Mouse (Mus musculus): ENCODE results near the gene Jmjd7. TPM values are rescaled to one million over a fixed set of nuclear protein-coding genes. Genes with fewer than 3 reads are reported as not detected.
A peak's percentile ranks its signal among the peaks of the same experiment; 100 is the strongest.

The Jmjd7 gene
- polyA plus RNA-seq, 1 experiment, result 7.3 TPM

DNA sequence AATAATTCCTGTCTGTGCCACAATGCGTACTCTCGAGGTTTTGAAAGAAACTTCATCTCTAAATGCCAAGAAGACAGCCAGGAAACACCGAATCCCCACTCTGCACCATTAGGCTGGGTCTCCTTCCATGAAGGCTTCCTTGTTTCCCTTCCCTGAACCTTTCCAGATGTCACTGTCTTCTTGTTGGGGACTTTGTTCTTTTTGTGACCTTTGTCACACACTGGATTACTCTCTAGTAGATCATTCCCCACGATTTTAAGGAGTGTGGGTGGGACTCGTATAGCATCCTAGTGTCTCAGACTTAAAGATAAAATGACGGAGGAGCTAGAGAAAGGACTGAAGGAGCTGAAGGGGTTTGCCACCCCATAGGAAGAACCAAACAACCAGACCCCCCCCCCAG is 36.4 kb upstream of the Jmjd7 start:
- H3K27ac ChIP-seq (ENCODE audit: control insufficient read depth, insufficient read depth, low read depth, low read length), result no peak overlapping the region
- peaks cover 3% of the 10 kb centered on the region for H3K36me3 ChIP-seq (ENCODE audit: control insufficient read depth, insufficient read depth, low read length)
- H3K27me3 ChIP-seq (ENCODE audit: control insufficient read depth, insufficient read depth, low read length), result no peaks in the 10 kb centered on the region
- TF ChIP-seq POLR2A (IDR thresholded peaks at IDR 0.05; ENCODE audit: control insufficient read depth, low read depth, low read length) (no peak), CTCF (IDR thresholded peaks at IDR 0.05; ENCODE audit: control insufficient read depth, insufficient read depth, insufficient replicate concordance, low read depth, low read length) (no peak)
- H3K4me3 ChIP-seq (ENCODE audit: control insufficient read depth, low read depth, low read length), result no peak overlapping the region
- H3K4me1 ChIP-seq (ENCODE audit: control insufficient read depth, insufficient read depth, low read length), result no peaks in the 10 kb centered on the region; the same call in 1 of the 2 replicates

DNA sequence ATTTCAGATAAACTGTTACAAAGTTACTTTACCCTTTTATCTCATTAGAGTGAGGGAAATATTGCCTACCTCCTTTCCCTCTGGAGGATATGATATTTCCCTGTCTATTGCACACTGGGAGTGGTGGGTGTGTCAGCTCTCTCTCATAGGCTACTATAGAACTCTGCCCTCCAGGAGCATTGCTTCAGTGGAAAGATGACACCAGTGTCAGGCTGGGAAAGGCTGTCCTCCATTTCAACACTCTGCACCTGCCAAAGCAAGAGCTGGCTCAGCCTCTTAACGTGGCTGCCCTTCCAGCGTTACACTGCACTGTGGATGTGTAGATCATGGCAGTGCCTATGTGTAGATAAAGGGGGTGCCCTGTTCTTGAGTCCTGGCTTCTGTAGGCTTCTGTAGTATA is 34.9 kb upstream of the Jmjd7 start:
- Histone ChIP-seq H3K4me1 (ENCODE audit: control insufficient read depth, insufficient read depth, low read length) (peaks cover 2% of the 10 kb centered on the region; the same call in 1 of the 2 replicates), H3K27me3 (ENCODE audit: control insufficient read depth, insufficient read depth, low read length) (no peaks in the 10 kb centered on the region), H3K4me3 (ENCODE audit: control insufficient read depth, low read depth, low read length) (no peak overlapping the region), H3K36me3 (ENCODE audit: control insufficient read depth, insufficient read depth, low read length) (peaks cover 1% of the 10 kb centered on the region), H3K27ac (ENCODE audit: control insufficient read depth, insufficient read depth, low read depth, low read length) (no peak overlapping the region)
- TF ChIP-seq CTCF (IDR thresholded peaks at IDR 0.05; ENCODE audit: control insufficient read depth, insufficient read depth, insufficient replicate concordance, low read depth, low read length) (no peak), POLR2A (IDR thresholded peaks at IDR 0.05; ENCODE audit: control insufficient read depth, low read depth, low read length) (no peak)

DNA sequence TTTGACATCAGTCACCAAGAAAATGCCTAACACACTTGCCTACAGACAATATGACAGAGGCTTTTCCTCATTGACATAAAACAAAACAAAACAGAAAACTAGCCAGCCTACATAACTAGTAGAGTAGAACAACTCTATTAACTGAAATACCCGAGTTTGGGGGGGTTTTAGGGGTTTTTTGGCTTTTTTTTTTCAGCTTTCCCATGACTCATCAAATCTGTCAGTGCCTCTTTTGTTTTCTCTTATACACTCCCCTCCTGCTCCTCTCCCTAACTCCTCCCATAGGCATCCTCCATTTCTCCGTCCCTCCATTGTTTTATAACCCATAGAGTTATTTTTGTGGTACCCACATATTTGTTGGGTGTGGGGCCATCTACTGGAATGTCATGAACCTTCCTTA is 33.8 kb upstream of the Jmjd7 start:
- Histone ChIP-seq H3K27me3 (ENCODE audit: control insufficient read depth, insufficient read depth, low read length) (no peaks in the 10 kb centered on the region), H3K36me3 (ENCODE audit: control insufficient read depth, insufficient read depth, low read length) (peaks cover 1% of the 10 kb centered on the region), H3K27ac (ENCODE audit: control insufficient read depth, insufficient read depth, low read depth, low read length) (no peak overlapping the region), H3K4me3 (ENCODE audit: control insufficient read depth, low read depth, low read length) (no peak overlapping the region), H3K4me1 (ENCODE audit: control insufficient read depth, insufficient read depth, low read length) (peaks cover 2% of the 10 kb centered on the region; the same call in 1 of the 2 replicates)
- TF ChIP-seq CTCF (IDR thresholded peaks at IDR 0.05; ENCODE audit: control insufficient read depth, insufficient read depth, insufficient replicate concordance, low read depth, low read length) (no peak), POLR2A (IDR thresholded peaks at IDR 0.05; ENCODE audit: control insufficient read depth, low read depth, low read length) (no peak)

DNA sequence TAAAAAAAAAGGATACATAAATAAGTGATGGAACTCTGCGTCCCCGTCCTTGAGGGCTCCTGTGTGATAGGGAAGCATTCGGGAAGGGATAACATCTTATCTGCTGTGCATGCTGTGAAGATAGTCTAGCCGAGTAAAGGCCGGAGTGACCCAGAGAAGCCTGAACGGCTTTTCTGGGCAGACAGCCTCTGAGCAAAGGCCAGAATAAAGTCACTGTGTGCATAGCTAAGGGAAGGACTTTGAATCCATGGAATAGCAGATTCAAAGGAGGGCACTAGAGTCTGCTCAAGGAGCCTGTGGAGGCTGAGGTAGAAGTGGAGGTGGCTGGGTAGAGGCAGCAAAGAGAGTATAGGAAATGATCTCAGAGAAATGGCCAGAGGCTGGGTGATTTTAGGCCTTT is 32.4 kb upstream of the Jmjd7 start:
- H3K27me3 ChIP-seq (ENCODE audit: control insufficient read depth, insufficient read depth, low read length), result no peaks in the 10 kb centered on the region
- H3K4me3 ChIP-seq (ENCODE audit: control insufficient read depth, low read depth, low read length), result no peak overlapping the region
- H3K36me3 ChIP-seq (ENCODE audit: control insufficient read depth, insufficient read depth, low read length), result peaks cover 1% of the 10 kb centered on the region
- peaks cover 2% of the 10 kb centered on the region; the same call in 1 of the 2 replicates for H3K4me1 ChIP-seq (ENCODE audit: control insufficient read depth, insufficient read depth, low read length)
- TF ChIP-seq CTCF (IDR thresholded peaks at IDR 0.05; ENCODE audit: control insufficient read depth, insufficient read depth, insufficient replicate concordance, low read depth, low read length) (no peak), POLR2A (IDR thresholded peaks at IDR 0.05; ENCODE audit: control insufficient read depth, low read depth, low read length) (no peak)
- no peak overlapping the region for H3K27ac ChIP-seq (ENCODE audit: control insufficient read depth, insufficient read depth, low read depth, low read length)

DNA sequence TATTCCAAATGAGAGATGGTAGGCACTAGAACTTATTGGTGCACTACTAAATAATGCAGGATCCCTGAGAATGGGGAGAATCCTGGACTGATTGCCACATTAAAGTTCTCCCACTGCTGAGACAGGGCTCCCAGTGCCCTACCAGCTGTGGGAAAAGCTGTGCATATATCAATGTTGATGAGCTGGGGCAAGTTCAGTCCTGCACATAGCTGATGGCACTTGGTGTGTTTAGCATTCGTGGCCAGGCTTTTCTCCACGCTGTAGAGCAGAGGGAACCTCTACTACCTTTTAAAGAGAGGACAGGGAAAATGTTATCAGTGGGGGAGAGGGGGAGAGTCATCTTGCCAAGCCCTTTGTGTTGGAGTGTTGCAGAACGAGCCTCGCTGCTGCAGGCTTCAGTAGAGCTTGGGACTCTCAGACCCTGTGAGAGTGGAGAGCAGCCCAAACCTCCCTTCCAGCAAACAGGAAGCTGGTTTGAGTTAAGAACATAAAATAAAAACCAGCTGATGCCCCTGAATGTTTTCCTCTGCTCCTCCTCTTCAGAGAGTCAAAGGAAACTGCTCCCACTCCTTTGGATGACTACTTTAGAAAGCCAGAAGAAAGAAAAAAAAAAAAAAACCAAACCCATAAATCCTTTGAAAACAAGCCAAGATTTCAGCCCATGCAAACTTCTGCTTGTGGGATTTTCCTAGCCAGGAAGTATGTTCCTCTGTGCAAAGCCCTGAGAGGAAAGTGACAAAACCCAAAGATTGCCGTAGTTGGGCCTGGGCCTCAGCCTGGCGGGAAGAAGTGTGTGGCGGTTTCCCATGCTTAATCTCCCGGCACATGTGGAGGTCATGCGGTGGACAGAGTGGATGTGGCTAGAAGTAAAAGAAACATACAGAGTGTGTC is 31.6 kb upstream of the Jmjd7 start:
- H3K27me3 ChIP-seq (ENCODE audit: control insufficient read depth, insufficient read depth, low read length), result no peaks in the 10 kb centered on the region
- no peak for TF ChIP-seq CTCF (IDR thresholded peaks at IDR 0.05; ENCODE audit: control insufficient read depth, insufficient read depth, insufficient replicate concordance, low read depth, low read length)
- no peak for TF ChIP-seq POLR2A (IDR thresholded peaks at IDR 0.05; ENCODE audit: control insufficient read depth, low read depth, low read length)
- peaks cover 2% of the 10 kb centered on the region; the same call in 1 of the 2 replicates for H3K4me1 ChIP-seq (ENCODE audit: control insufficient read depth, insufficient read depth, low read length)
- H3K27ac ChIP-seq (ENCODE audit: control insufficient read depth, insufficient read depth, low read depth, low read length), result peak overlapping the region; percentile 58
- no peaks in the 10 kb centered on the region; the same call in none of the 2 replicates for H3K36me3 ChIP-seq (ENCODE audit: control insufficient read depth, insufficient read depth, low read length)
- H3K4me3 ChIP-seq (ENCODE audit: control insufficient read depth, low read depth, low read length), result no peak overlapping the region

DNA sequence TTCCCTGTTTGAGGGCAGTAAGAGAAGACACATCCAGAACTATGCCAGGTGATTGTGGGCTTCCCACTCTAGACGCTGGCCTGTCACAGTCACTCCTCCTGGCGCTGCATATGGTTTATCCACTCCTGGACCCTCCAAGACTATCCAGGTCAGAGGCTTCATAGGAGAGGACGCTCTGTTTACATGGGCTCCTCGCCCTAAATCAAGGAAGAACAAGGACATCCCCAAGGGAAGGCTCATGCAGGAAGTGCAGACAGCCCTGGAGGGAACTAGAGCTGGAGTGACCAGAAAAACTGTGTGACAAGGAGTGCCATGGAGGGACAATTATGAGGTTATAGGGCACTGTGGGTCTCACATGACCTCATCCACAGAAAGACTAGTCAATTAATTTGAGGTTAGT is 29.9 kb upstream of the Jmjd7 start:
- no peak overlapping the region for H3K27ac ChIP-seq (ENCODE audit: control insufficient read depth, insufficient read depth, low read depth, low read length)

DNA sequence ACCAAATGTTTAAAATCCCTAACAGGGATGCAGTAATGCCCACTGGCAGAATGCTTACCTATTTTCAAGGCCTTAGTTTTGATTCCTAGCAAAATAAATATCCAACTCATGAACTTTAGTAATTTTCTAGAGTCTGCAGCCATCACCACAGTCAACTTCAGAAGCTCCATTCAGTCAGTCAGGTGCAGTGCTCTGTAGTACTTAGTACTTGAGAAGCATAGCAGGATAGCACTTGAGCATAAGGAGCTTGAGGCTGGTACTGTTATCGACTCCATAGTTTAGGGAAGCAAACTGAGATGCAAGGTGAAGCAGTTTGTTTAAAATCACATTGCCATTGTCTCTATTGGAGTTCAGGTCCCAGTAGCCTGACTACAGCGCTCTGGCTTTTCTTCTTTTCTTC is 27.6 kb upstream of the Jmjd7 start:
- H3K27ac ChIP-seq (ENCODE audit: control insufficient read depth, insufficient read depth, low read depth, low read length), result no peak overlapping the region
- H3K4me1 ChIP-seq (ENCODE audit: control insufficient read depth, insufficient read depth, low read length), result peaks cover 2% of the 10 kb centered on the region; the same call in 1 of the 2 replicates
- H3K4me3 ChIP-seq (ENCODE audit: control insufficient read depth, low read depth, low read length), result no peak overlapping the region
- H3K27me3 ChIP-seq (ENCODE audit: control insufficient read depth, insufficient read depth, low read length), result no peaks in the 10 kb centered on the region
- TF ChIP-seq CTCF (IDR thresholded peaks at IDR 0.05; ENCODE audit: control insufficient read depth, insufficient read depth, insufficient replicate concordance, low read depth, low read length), result no peak
- TF ChIP-seq POLR2A (IDR thresholded peaks at IDR 0.05; ENCODE audit: control insufficient read depth, low read depth, low read length), result no peak
- no peaks in the 10 kb centered on the region; the same call in 1 of the 2 replicates for H3K36me3 ChIP-seq (ENCODE audit: control insufficient read depth, insufficient read depth, low read length)

More for the DNA sequence above, 29.9 kb upstream of the Jmjd7 start:
- Histone ChIP-seq H3K36me3 (ENCODE audit: control insufficient read depth, insufficient read depth, low read length) (no peaks in the 10 kb centered on the region; the same call in none of the 2 replicates), H3K27me3 (ENCODE audit: control insufficient read depth, insufficient read depth, low read length) (no peaks in the 10 kb centered on the region), H3K4me3 (ENCODE audit: control insufficient read depth, low read depth, low read length) (no peak overlapping the region), H3K4me1 (ENCODE audit: control insufficient read depth, insufficient read depth, low read length) (peaks cover 2% of the 10 kb centered on the region; the same call in 1 of the 2 replicates)
- TF ChIP-seq CTCF (IDR thresholded peaks at IDR 0.05; ENCODE audit: control insufficient read depth, insufficient read depth, insufficient replicate concordance, low read depth, low read length) (no peak), POLR2A (IDR thresholded peaks at IDR 0.05; ENCODE audit: control insufficient read depth, low read depth, low read length) (no peak)
